Comparison of ENCODE assay signal across 24 mouse cellular contexts in genomic region chr12:26092311-26092710, GRCm38 (mm10).
"Had no signal": no experiment of that assay in that cellular context is flagged by ENCODE, and none has a peak within 500 bp of the region (broad histone marks: within the 10 kb centered on the region; RNA-seq: fewer than 3 reads in every experiment).

No protein-coding gene starts in this region.

- H3K4me3 ChIP-seq: heart, embryonic 10.5 days; heart, embryonic 12.5 days; hindbrain, embryonic 13.5 days; hindbrain, embryonic 15.5 days; kidney, embryonic 15.5 days; limb, embryonic 13.5 days; limb, embryonic 15.5 days; liver, embryonic 12.5 days had no signal

- ATAC-seq: hindbrain, postnatal 0 days; intestine, embryonic 16.5 days; liver, embryonic 12.5 days had no signal

- H3K27ac ChIP-seq: heart, embryonic 10.5 days; hindbrain, embryonic 13.5 days; hindbrain, embryonic 15.5 days; hindbrain, postnatal 0 days; kidney, embryonic 15.5 days; kidney, postnatal 0 days; limb, embryonic 13.5 days; limb, embryonic 15.5 days; liver, embryonic 12.5 days; liver, embryonic 14.5 days had no signal

- DNase-seq: gastrocnemius, postnatal 14 days; gastrocnemius, postnatal 36 days; heart, adult 18-20 months; heart, postnatal 10 days; kidney, adult 11 months; kidney, adult 2 months; kidney, adult 9 months; kidney, postnatal 14 days; kidney, postnatal 36 days; layer of hippocampus, postnatal 36 days; left cerebral cortex, postnatal 4 days; lung, adult 18-20 months had no signal
